Comparison of ENCODE assay signal across 22 mouse cellular contexts in genomic region chr8:91358016-91358415, GRCm38 (mm10). TPM values are rescaled to one million over a fixed set of nuclear protein-coding genes. Genes with fewer than 3 reads are reported as not detected.
DNase-seq lines count a peak whose midpoint lies in the region; ATAC-seq and TF ChIP-seq lines count a peak whose summit lies in the region.
"Had no signal": no experiment of that assay in that cellular context is flagged by ENCODE, and none has a peak within 500 bp of the region (broad histone marks: within the 10 kb centered on the region; RNA-seq: fewer than 3 reads in every experiment).

No protein-coding gene starts in this region.

- no peaks in the 10 kb centered on the region for H3K27me3 ChIP-seq in lung, embryonic 16.5 days (ENCODE audit: control insufficient read depth, insufficient read depth, low read depth, low read length)
- H3K27me3 ChIP-seq in lung, postnatal 0 days (replicated peaks; ENCODE audit: insufficient read depth, low read length): no peaks in the 10 kb centered on the region
- H3K27me3 ChIP-seq: CH12.LX, Patski had no signal

- TF ChIP-seq CTCF in lung, postnatal 0 days (IDR thresholded peaks at IDR 0.05): no peak

- H3K4me2 ChIP-seq in lung, embryonic 16.5 days (ENCODE audit: low read depth, low read length): no peak overlapping the region
- H3K4me2 ChIP-seq in lung, postnatal 0 days (replicated peaks; ENCODE audit: low read depth, low read length): no peak overlapping the region

- no peak overlapping the region for H3K9ac ChIP-seq in lung, embryonic 16.5 days (ENCODE audit: low read length)
- H3K9ac ChIP-seq in lung, postnatal 0 days (replicated peaks; ENCODE audit: low read depth): no peak overlapping the region

- H3K4me3 ChIP-seq in lung, embryonic 16.5 days (ENCODE audit: low read length): no peak overlapping the region
- H3K4me3 ChIP-seq in lung, postnatal 0 days (ENCODE audit: low read depth, low read length): no peak overlapping the region

- no peak; the same call in 1 of the 2 replicates for ATAC-seq in lung, embryonic 16.5 days (ENCODE audit: low read depth)
- ATAC-seq in lung, postnatal 0 days: peak; percentile 45
- ATAC-seq: activated CD4-positive, CD25-positive, alpha-beta regulatory T cell, adult 4 months; CD4-positive, CD25-positive, alpha-beta regulatory T cell, adult 4 months; Patski had no signal

- H3K36me3 ChIP-seq in lung, embryonic 16.5 days (ENCODE audit: control insufficient read depth, insufficient read depth, low read length): no peaks in the 10 kb centered on the region
- H3K36me3 ChIP-seq in lung, postnatal 0 days (ENCODE audit: insufficient read depth, low read length): no peaks in the 10 kb centered on the region

- H3K4me1 ChIP-seq in lung, embryonic 16.5 days (replicated peaks; ENCODE audit: control insufficient read depth, insufficient read depth, low read length): peaks cover 14% of the 10 kb centered on the region
- H3K4me1 ChIP-seq in lung, postnatal 0 days (ENCODE audit: insufficient read depth, low read depth, low read length): peaks cover 3% of the 10 kb centered on the region; the same call in 1 of the 2 replicates

- DNase-seq in heart, adult 11 months: peak; percentile 71
- DNase-seq in heart, adult 9 months (ENCODE audit: low spot score in 2 of 2): no peak
- no peak for DNase-seq in lung, adult 18-20 months
- no peak for DNase-seq in lung, postnatal 0 days (ENCODE audit: low spot score)
- no peak for DNase-seq in lung, postnatal 10 days
- peak; percentile 54 for DNase-seq in 416B (ENCODE audit: low read depth)
- no peak for DNase-seq in cerebellum, postnatal 4 days (ENCODE audit: low spot score in 2 of 2)
- DNase-seq: adrenal gland, adult 2 months; adrenal gland, adult 8-10 months; adrenal gland, postnatal 10 days; adrenal gland, postnatal 14 days; adrenal gland, postnatal 25 days; adrenal gland, postnatal 36 days; B cell, adult 2 months; cerebellum, adult 11 months; cerebellum, adult 11-12 months had no signal

- 0 out of 2 replicates have a peak overlapping the region, but pooled peaks have one; percentile 24 for H3K27ac ChIP-seq in lung, embryonic 16.5 days (ENCODE audit: low read length)
- no peak overlapping the region for H3K27ac ChIP-seq in lung, postnatal 0 days (ENCODE audit: low read length)

- no peak for TF ChIP-seq EP300 in lung, postnatal 0 days (IDR thresholded peaks at IDR 0.05)

- no peaks in the 10 kb centered on the region for H3K9me3 ChIP-seq in lung, embryonic 16.5 days (ENCODE audit: control insufficient read depth, low read length)
- no peaks in the 10 kb centered on the region for H3K9me3 ChIP-seq in lung, postnatal 0 days (ENCODE audit: low read length)
- H3K9me3 ChIP-seq: G1E had no signal

- 61% methylated on average over 5 of the region's 5 CpGs for WGBS in lung, embryonic 16.5 days
- 65% methylated on average over 5 of the region's 5 CpGs for WGBS in lung, postnatal 0 days

RNA-seq across cellular contexts. Expression of gene Fto, which starts 44.7 kb away (rescaled TPM):
- polyA plus RNA-seq in lung, embryonic 16.5 days (2015; fragmentation: Nextera tagmentation; extraction: Ambion mirVana): 89.2 and 97.2 TPM in 2 replicates
- 29.8 and 31.9 TPM in 2 replicates for polyA plus RNA-seq in lung, postnatal 0 days (2015; fragmentation: Nextera tagmentation; extraction: Ambion mirVana)

RNA-seq across cellular contexts. Expression of gene Rpgrip1l, which starts 45.0 kb away (rescaled TPM):
- 11.0 and 12.9 TPM in 2 replicates for polyA plus RNA-seq in lung, embryonic 16.5 days (2015; fragmentation: Nextera tagmentation; extraction: Ambion mirVana)
- polyA plus RNA-seq in lung, postnatal 0 days (2015; fragmentation: Nextera tagmentation; extraction: Ambion mirVana): 6.0 and 8.0 TPM in 2 replicates

Comparison
In these comparisons a context has a peak if more than half of its experiments do, and no peak if none do; other contexts are left out.
1. DNase-seq: peak in heart, adult 11 months (single experiment) and 416B (single experiment); none in heart, adult 9 months (0 of 2), lung, adult 18-20 months (0 of 2), lung, postnatal 0 days (single experiment), lung, postnatal 10 days (single experiment) and cerebellum, postnatal 4 days (0 of 2).